Mouse (Mus musculus): ENCODE results near the gene Kdr.

DNA sequence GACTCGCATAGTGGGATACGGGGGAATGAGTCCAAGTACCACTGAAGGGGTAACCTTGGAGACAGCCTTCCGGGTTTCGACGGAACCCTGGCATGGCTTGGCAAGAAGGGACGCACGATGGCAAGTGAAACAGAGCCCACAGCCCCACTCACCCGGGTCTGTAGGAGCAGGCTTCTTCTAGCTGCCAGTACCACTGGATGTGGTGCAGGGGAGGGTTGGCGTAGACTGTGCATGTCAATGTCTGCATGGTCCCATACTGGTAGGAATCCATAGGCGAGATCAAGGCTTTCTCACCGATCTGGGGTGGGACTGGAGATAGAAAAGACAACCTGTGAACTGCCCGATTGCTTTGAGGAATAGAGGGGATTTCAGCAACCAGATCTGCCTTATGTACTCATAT is 15.7 kb downstream of the Kdr start:
- TF ChIP-seq CTCF (IDR thresholded peaks at IDR 0.05; ENCODE audit: low read depth): no peak
- TF ChIP-seq EP300 (optimal IDR thresholded peaks at IDR 0.05): no peak
